Mouse (Mus musculus) lung, postnatal 0 days (tissue): ENCODE measurements around the gene Tctex1d4. TPM values are rescaled to one million over a fixed set of nuclear protein-coding genes. Genes with fewer than 3 reads are reported as not detected.

Experiments used
- ATAC-seq: fragments of 200-750 bp; cut with Nextera tagmentation; 2 replicates; pipeline ENCODE4 v1.8.0; 2017; ENCODE audit warnings: moderate library complexity
- DNase-seq: peaks from one replicate; pipeline ENCODE4 v3.0.0-alpha.2; 2016; ENCODE audit warnings: low spot score
- H3K27ac ChIP-seq: fragments of 300-500 bp; sonication (generic); 2 replicates; pipeline ENCODE4 v1.5.1; 2014; ENCODE audit warnings: antibody characterized with exemption, mild to moderate bottlenecking, low read length, mixed read lengths
- H3K27me3 ChIP-seq: fragments of 300-500 bp; sonication (generic); replicated peaks from 2 replicates; pipeline ENCODE4 v1.6.1; 2014; ENCODE audit warnings: low read length, mixed read lengths; ENCODE audit not compliant: insufficient read depth
- H3K36me3 ChIP-seq: fragments of 300-500 bp; sonication (generic); 2 replicates; pipeline ENCODE4 v1.6.1; 2014; ENCODE audit warnings: low read length, mixed read lengths; ENCODE audit not compliant: insufficient read depth
- H3K4me1 ChIP-seq: fragments of 300-500 bp; sonication (generic); 2 replicates; pipeline ENCODE4 v1.6.1; 2014; ENCODE audit warnings: antibody characterized with exemption, low read depth, low read length, mixed read lengths; ENCODE audit not compliant: insufficient read depth
- H3K4me2 ChIP-seq: fragments of 300-500 bp; sonication (generic); replicated peaks from 2 replicates; pipeline ENCODE4 v1.6.1; 2014; ENCODE audit warnings: low read depth, mild to moderate bottlenecking, low read length, moderate library complexity, mixed read lengths
- H3K4me3 ChIP-seq: fragments of 300-500 bp; sonication (generic); 2 replicates; pipeline ENCODE4 v1.5.1; 2014; ENCODE audit warnings: low read depth, low read length
- H3K9ac ChIP-seq: fragments of 300-500 bp; sonication (generic); replicated peaks from 2 replicates; pipeline ENCODE4 v1.6.1; 2014; ENCODE audit warnings: low read depth, mild to moderate bottlenecking
- H3K9me3 ChIP-seq: fragments of 300-500 bp; sonication (generic); 2 replicates; pipeline ENCODE4 v1.6.1; 2016; ENCODE audit warnings: low read length, mixed read lengths
- CTCF ChIP-seq: IDR thresholded peaks from 2 replicates; pipeline ENCODE4 v1.5.1; 2016; ENCODE audit warnings: antibody characterized with exemption, mild to moderate bottlenecking
- EP300 ChIP-seq: IDR thresholded peaks from 2 replicates; pipeline ENCODE4 v1.6.1; 2016; ENCODE audit warnings: antibody characterized with exemption, mild to moderate bottlenecking, control low read depth
- WGBS: fragments of 180-500 bp; shearing (Covaris S2); extraction: QIAGEN DNeasy Blood & Tissue Kit; methylation state at CpG from one replicate; pipeline ENCODE4 v1.1.7; 2014; 5-methylcytosine and 5-hydroxymethylcytosine counted together
- polyA plus RNA-seq: library from polyadenylated mRNA; unstranded; fragments of >200 nt; fragmentation: Nextera tagmentation; extraction: Ambion mirVana; gene quantifications from 2 replicates; pipeline ENCODE4 v1.2.1, GENCODE M21; 2015

The Tctex1d4 gene
- polyA plus RNA-seq, 1 experiment from 2014 or later: 26.1 TPM

GRCm38 (mm10) chr4:117105127-117105526, 21.5 kb upstream of the Tctex1d4 start:
- H3K27ac ChIP-seq: no peak overlapping the region
- no peak for ATAC-seq

DNA sequence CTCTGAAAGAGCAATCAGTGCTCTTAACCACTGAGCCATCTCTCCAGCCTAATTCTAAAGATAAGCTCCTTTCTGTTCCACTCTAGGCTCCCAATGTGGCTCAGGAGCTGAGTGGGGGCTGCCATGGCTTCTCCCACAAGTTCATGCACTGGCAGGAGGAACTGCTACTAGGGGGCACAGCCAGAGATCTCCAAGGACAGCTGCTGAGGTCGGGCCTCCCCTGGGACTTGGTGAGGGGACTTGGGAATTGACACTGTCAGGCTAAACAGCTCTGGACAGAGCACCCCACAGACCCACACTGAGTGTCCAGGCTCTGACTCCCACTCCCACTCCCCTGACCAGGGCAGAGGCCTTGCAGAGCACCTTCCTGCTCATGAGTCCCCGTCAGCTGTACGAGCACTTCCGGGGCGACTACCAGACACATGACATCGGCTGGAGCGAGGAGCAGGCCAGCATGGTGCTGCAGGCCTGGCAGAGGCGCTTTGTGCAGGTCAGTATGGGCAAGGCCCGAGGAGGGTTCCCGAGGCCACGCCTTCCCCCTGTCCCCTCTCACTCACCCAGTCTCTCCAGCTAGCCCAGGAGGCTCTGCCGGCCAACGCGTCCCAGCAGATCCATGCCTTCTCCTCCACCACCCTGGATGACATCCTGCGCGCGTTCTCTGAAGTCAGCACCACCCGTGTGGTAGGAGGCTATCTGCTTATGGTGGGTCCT, 18.6 kb upstream of the Tctex1d4 start:
- no peak for DNase-seq
- no peak for TF ChIP-seq EP300
- TF ChIP-seq CTCF: no peak
- H3K4me1 ChIP-seq: no peaks in the 10 kb centered on the region
- H3K9ac ChIP-seq: no peak overlapping the region
- WGBS: 89% methylated on average over 18 of the region's 18 CpGs
- no peak overlapping the region for H3K4me2 ChIP-seq
- no peak overlapping the region for H3K4me3 ChIP-seq
- no peaks in the 10 kb centered on the region for H3K27me3 ChIP-seq
- H3K36me3 ChIP-seq: no peaks in the 10 kb centered on the region
- H3K27ac ChIP-seq: no peak overlapping the region
- ATAC-seq: no peak
- H3K9me3 ChIP-seq: no peaks in the 10 kb centered on the region

More at GRCm38 (mm10) chr4:117105127-117105526, 21.5 kb upstream of the Tctex1d4 start:
- Histone ChIP-seq H3K9ac (no peak overlapping the region), H3K27me3 (no peaks in the 10 kb centered on the region), H3K4me3 (no peak overlapping the region), H3K4me1 (no peaks in the 10 kb centered on the region), H3K9me3 (no peaks in the 10 kb centered on the region), H3K4me2 (no peak overlapping the region), H3K36me3 (no peaks in the 10 kb centered on the region)
- TF ChIP-seq CTCF: no peak
- TF ChIP-seq EP300: no peak
- WGBS: 42% methylated on average over 10 of the region's 10 CpGs
- no peak for DNase-seq

- H3K4me1 ChIP-seq: no peaks in the 10 kb centered on the region
- no peak overlapping the region for H3K9ac ChIP-seq
- H3K36me3 ChIP-seq: no peaks in the 10 kb centered on the region
- 97% methylated on average over 6 of the region's 6 CpGs for WGBS
- no peak for ATAC-seq
- no peak overlapping the region for H3K27ac ChIP-seq
- H3K9me3 ChIP-seq: no peaks in the 10 kb centered on the region
- H3K27me3 ChIP-seq: no peaks in the 10 kb centered on the region
- DNase-seq: no peak
- no peak overlapping the region for H3K4me3 ChIP-seq
- H3K4me2 ChIP-seq: no peak overlapping the region
- no peak for TF ChIP-seq EP300
- no peak for TF ChIP-seq CTCF
Observed at GRCm38 (mm10) chr4:117108524-117108849, 18.1 kb upstream of the Tctex1d4 start.

GRCm38 (mm10) chr4:117109330-117109729, 17.3 kb upstream of the Tctex1d4 start:
- no peak overlapping the region for H3K27ac ChIP-seq
- ATAC-seq (no peak), DNase-seq (no peak)
- WGBS: 90% methylated on average over 25 of the region's 25 CpGs
- H3K9me3 ChIP-seq: no peaks in the 10 kb centered on the region
- H3K27me3 ChIP-seq: no peaks in the 10 kb centered on the region
- no peak overlapping the region for H3K4me2 ChIP-seq
- H3K4me3 ChIP-seq: no peak overlapping the region
- H3K36me3 ChIP-seq: no peaks in the 10 kb centered on the region
- no peak overlapping the region for H3K9ac ChIP-seq
- H3K4me1 ChIP-seq: no peaks in the 10 kb centered on the region
- no peak for TF ChIP-seq EP300
- TF ChIP-seq CTCF: no peak

DNA sequence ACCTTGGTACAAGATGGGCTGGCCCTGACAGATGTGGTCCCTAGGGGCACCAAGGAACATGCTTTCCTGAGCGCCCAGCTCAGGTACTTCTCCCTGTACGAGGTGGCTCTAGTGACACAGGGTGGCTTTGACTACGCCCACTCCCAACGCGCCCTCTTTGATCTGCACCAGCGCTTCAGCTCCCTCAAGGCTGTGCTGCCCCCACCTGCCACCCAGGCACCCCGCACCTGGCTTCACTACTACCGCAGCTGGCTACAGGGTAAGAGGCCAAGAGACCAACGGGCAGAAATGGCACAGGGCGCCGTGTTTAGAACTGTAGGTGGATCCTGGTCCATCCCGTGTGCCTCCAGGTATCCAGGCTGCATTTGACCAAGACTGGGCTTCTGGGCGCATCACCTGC, 16.3 kb upstream of the Tctex1d4 start:
- Histone ChIP-seq H3K4me1 (no peaks in the 10 kb centered on the region), H3K4me2 (no peak overlapping the region), H3K4me3 (no peak overlapping the region), H3K9ac (no peak overlapping the region), H3K27ac (no peak overlapping the region), H3K9me3 (no peaks in the 10 kb centered on the region), H3K36me3 (no peaks in the 10 kb centered on the region), H3K27me3 (no peaks in the 10 kb centered on the region)
- no peak for TF ChIP-seq CTCF
- TF ChIP-seq EP300: no peak
- no peak for DNase-seq
- 92% methylated on average over 13 of the region's 13 CpGs for WGBS
- no peak for ATAC-seq

DNA sequence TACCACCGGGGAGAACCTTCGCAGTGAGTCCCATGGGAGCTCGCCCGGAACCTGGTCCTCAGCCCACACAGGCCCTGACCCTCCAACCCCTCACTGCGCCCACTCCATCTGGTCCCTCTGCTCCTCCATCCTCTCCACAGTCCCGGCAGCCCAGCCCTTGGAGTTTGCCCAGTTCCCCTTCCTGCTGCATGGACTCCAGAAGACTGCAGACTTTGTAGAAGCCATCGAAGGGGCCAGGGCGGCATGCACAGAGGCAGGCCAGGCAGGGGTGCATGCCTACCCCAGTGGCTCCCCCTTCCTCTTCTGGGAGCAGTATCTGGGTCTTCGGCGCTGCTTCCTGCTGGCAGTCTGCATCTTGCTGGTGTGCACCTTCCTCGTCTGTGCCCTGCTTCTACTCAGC, 15.6 kb upstream of the Tctex1d4 start:
- 90% methylated on average over 11 of the region's 11 CpGs for WGBS
- H3K9ac ChIP-seq: no peak overlapping the region
- no peak overlapping the region for H3K4me2 ChIP-seq
- no peaks in the 10 kb centered on the region for H3K36me3 ChIP-seq
- no peaks in the 10 kb centered on the region for H3K9me3 ChIP-seq
- no peak for ATAC-seq
- TF ChIP-seq EP300 (no peak), CTCF (no peak)
- DNase-seq: no peak
- H3K4me1 ChIP-seq: no peaks in the 10 kb centered on the region
- H3K4me3 ChIP-seq: no peak overlapping the region
- no peaks in the 10 kb centered on the region for H3K27me3 ChIP-seq
- no peak overlapping the region for H3K27ac ChIP-seq

DNA sequence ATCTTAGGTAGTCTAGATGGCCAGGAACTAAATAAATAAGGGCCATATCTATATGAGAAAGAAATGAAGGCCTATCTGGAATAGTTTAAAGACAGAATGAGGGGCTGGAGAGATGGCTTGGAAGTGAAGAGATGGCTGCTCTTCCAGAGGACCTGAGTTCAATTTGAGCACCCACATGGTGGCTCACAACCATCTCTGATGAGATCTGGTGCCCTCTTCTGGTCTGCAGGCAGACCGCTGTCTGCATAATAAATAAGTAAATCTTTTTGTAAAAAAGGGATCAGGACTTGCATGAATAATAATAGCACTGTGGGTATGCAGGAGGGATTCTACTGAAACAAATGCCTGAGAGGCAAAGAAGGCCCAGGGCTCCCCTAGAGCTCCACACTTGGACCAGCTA, 13.4 kb upstream of the Tctex1d4 start:
- Histone ChIP-seq H3K9ac (no peak overlapping the region), H3K36me3 (no peaks in the 10 kb centered on the region), H3K4me2 (no peak overlapping the region), H3K4me3 (no peak overlapping the region), H3K27me3 (no peaks in the 10 kb centered on the region), H3K4me1 (no peaks in the 10 kb centered on the region), H3K9me3 (no peaks in the 10 kb centered on the region), H3K27ac (no peak overlapping the region)
- no peak for TF ChIP-seq CTCF
- no peak for TF ChIP-seq EP300
- no peak for ATAC-seq
- 94% methylated on average over 1 of the region's 1 CpGs for WGBS
- DNase-seq: no peak
